Mouse (Mus musculus) CH12.LX (cell line): Measurements from ENCODE around the gene Apeh.

Source experiments
- CTCF ChIP-seq, 2 experiments: IDR thresholded peaks in 1 of 2; conservative IDR thresholded peaks in 1 of 2; 2 replicates each; pipeline ENCODE4 v1.5.1; 2011 to 2012; ENCODE audit warnings: low read depth in 2 of 2, low read length in 2 of 2, improper control_type of control experiment in 1 of 2, inconsistent platforms in 1 of 2, mild to moderate bottlenecking in 1 of 2, moderate library complexity in 1 of 2
- EP300 ChIP-seq: IDR thresholded peaks from 2 replicates; pipeline ENCODE4 v1.6.1; 2011; ENCODE audit warnings: low read length, improper control_type of control experiment
- HCFC1 ChIP-seq: IDR thresholded peaks from 2 replicates; pipeline ENCODE4 v1.6.1; 2012; ENCODE audit warnings: low read depth, mild to moderate bottlenecking, inconsistent platforms, low read length, improper control_type of control experiment
- JUND ChIP-seq: conservative IDR thresholded peaks from 2 replicates; pipeline ENCODE4 v1.6.1; 2011; ENCODE audit warnings: low read depth, low read length, improper control_type of control experiment
- KAT2A ChIP-seq: IDR thresholded peaks from 2 replicates; pipeline ENCODE4 v1.6.1; 2012; ENCODE audit warnings: low read length, improper control_type of control experiment, inconsistent platforms; ENCODE audit not compliant: insufficient replicate concordance
- MXI1 ChIP-seq: IDR thresholded peaks from 2 replicates; pipeline ENCODE4 v1.6.1; 2011; ENCODE audit warnings: mild to moderate bottlenecking, low read depth, low read length, improper control_type of control experiment
- RAD21 ChIP-seq: IDR thresholded peaks from 2 replicates; pipeline ENCODE4 v1.6.1; 2011; ENCODE audit warnings: low read depth, mild to moderate bottlenecking, low read length, improper control_type of control experiment, moderate library complexity
- RCOR1 ChIP-seq: conservative IDR thresholded peaks from 2 replicates; pipeline ENCODE4 v1.6.1; 2012; ENCODE audit warnings: low read depth, mild to moderate bottlenecking, inconsistent platforms, low read length, improper control_type of control experiment
- USF2 ChIP-seq: conservative IDR thresholded peaks from 2 replicates; pipeline ENCODE4 v1.6.1; 2011; ENCODE audit warnings: low read depth, low read length, improper control_type of control experiment
- ZC3H11A ChIP-seq: IDR thresholded peaks from 2 replicates; pipeline ENCODE4 v1.6.1; 2012; ENCODE audit warnings: low read depth, mild to moderate bottlenecking, inconsistent platforms, low read length, improper control_type of control experiment
- ZKSCAN1 ChIP-seq: IDR thresholded peaks from 2 replicates; pipeline ENCODE4 v1.6.1; 2012; ENCODE audit warnings: low read depth, inconsistent platforms, low read length, improper control_type of control experiment, borderline replicate concordance
- ZNF384 ChIP-seq: IDR thresholded peaks from 2 replicates; pipeline ENCODE4 v1.6.1; 2012; ENCODE audit warnings: low read depth, low read length, improper control_type of control experiment, inconsistent platforms

GRCm38 (mm10) chr9:108069007-108069406, 25.4 kb downstream of the Apeh start:
- TF ChIP-seq EP300 (no peak), ZC3H11A (no peak), CTCF (conservative IDR thresholded peaks at IDR 0.05 in 1 of 2, IDR thresholded peaks at IDR 0.05 in 1 of 2; ENCODE audit: low read depth in 2 of 2, low read length in 2 of 2) (no peak), RCOR1 (no peak), ZNF384 (no peak), ZKSCAN1 (no peak), HCFC1 (no peak), USF2 (no peak), KAT2A (no peak), MXI1 (no peak), JUND (no peak), RAD21 (no peak)
